Mouse (Mus musculus): ENCODE results near the gene Psmc1.

The Psmc1 gene

GRCm38 (mm10) chr12:100172481-100172880 is 62.5 kb downstream of the Psmc1 start:
- no peak for DNase-seq (ENCODE audit: low read depth, low spot score)

Measured in brain, embryonic 18.5 days (tissue).